Mouse (Mus musculus): Measurements from ENCODE around the gene Rhox4g. TPM values are rescaled to one million over a fixed set of nuclear protein-coding genes. Genes with fewer than 3 reads are reported as not detected.

Gene Rhox4g
- not detected for polyA plus RNA-seq (2017; shearing (Covaris generic))

DNA sequence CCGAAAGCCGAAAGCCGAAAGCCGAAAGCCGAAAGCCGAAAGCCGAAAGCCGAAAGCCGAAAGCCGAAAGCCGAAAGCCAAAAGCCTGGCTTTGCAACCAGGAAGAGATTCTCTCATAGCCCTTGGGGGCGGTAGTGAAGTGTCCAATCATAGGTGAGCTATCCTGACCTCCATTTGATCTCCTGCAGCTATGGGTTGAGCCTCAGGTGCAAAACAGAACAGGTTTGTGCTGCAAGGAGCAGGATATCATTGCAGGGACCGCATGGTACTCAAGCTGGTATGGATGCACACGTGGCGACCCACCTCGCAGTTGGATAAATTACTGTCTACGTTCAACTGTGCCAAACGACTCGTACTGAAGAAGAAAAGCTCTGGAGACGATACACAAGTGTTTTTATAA is at the start of gene Rhox4g:
TSS of gene Rhox4g (minus strand) at position 101 of the 400 bp plus-strand sequence.

DNA sequence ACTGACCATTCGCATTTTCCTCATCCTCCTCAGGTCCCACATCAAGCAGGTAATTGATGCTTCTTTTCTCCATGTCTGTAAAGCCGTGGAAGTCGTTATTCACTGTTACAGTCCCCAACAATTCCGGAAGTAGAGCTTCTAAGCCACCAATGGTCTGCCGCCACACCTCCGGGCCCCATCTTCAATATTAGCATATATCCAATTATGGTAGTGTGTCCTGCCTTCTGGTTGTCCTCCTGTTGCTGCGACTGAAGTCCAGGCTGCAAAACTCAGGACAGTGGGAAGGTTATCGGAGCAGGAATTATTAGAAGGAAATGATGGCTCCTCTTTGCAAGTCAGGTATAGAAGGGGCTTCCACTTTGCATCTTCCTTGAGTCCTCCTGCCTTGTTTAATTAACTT is 22.1 kb upstream of the Rhox4g start, which contains the start of gene Rhox2h:
TSS of gene Rhox2h (minus strand) at position 101 of the 400 bp plus-strand sequence.

DNA sequence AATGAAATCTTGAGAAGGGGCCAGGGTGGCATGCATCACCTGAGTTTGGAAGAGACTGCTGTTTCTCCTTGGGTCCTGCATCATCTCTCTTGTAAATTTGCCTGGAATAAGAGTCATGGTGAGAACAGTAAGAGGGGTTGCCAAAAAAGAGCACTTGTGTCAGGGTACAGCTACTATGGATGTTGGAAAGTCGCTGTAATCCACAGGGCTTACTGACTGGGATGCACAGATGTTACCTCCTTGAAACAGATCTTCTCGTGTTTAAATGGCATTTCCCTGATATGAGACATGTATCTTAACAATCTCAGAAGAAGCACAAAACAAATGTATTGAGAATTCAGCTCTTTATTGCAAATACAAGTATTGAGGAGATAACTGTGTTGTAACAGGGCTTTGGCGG is 17.5 kb upstream of the Rhox4g start, which contains the start of gene Rhox3h:
TSS of gene Rhox3h (minus strand) at position 101 of the 400 bp plus-strand sequence.

GRCm38 (mm10) chrX:37643370-37643769 is 7.8 kb downstream of the Rhox4g start, which contains the start of gene Rhox2g:
TSS of gene Rhox2g (minus strand) at chrX:37643470.

GRCm38 (mm10) chrX:37628512-37628911 is 22.6 kb downstream of the Rhox4g start, which contains the start of gene Rhox3g:
TSS of gene Rhox3g (minus strand) at chrX:37628612.

GRCm38 (mm10) chrX:37607604-37608003 is 43.5 kb downstream of the Rhox4g start, which contains the start of gene Rhox4f:
TSS of gene Rhox4f (minus strand) at chrX:37607704.

Other genes with a start within 250 kb of the Rhox4g start
- gene Rhox2b, start 239.3 kb downstream of the Rhox4g start, polyA plus RNA-seq (2017; shearing (Covaris generic)) = not detected
- 0.20 TPM for gene Rhox4b, start 218.8 kb downstream of the Rhox4g start, polyA plus RNA-seq (2017; shearing (Covaris generic))
- not detected for gene Rhox2c, start 197.6 kb downstream of the Rhox4g start, polyA plus RNA-seq (2017; shearing (Covaris generic))
- gene Rhox3c, start 192.7 kb downstream of the Rhox4g start, polyA plus RNA-seq (2017; shearing (Covaris generic)) = not detected
- not detected for gene Rhox4c, start 171.0 kb downstream of the Rhox4g start, polyA plus RNA-seq (2017; shearing (Covaris generic))
- not detected for gene Rhox2d, start 157.9 kb downstream of the Rhox4g start, polyA plus RNA-seq (2017; shearing (Covaris generic))
- not detected for gene Rhox4d, start 137.0 kb downstream of the Rhox4g start, polyA plus RNA-seq (2017; shearing (Covaris generic))
- gene Rhox2e, start 120.9 kb downstream of the Rhox4g start, polyA plus RNA-seq (2017; shearing (Covaris generic)) = not detected
- gene Rhox3e, start 109.3 kb downstream of the Rhox4g start, polyA plus RNA-seq (2017; shearing (Covaris generic)) = not detected
- gene Rhox4e, start 93.9 kb downstream of the Rhox4g start, polyA plus RNA-seq (2017; shearing (Covaris generic)) = not detected
- not detected for gene Rhox2f, start 79.9 kb downstream of the Rhox4g start, polyA plus RNA-seq (2017; shearing (Covaris generic))
- gene Rhox3f, start 70.3 kb downstream of the Rhox4g start, polyA plus RNA-seq (2017; shearing (Covaris generic)) = not detected
- not detected for gene Rhox4f, start 43.6 kb downstream of the Rhox4g start, polyA plus RNA-seq (2017; shearing (Covaris generic))
- not detected for gene Rhox3g, start 22.7 kb downstream of the Rhox4g start, polyA plus RNA-seq (2017; shearing (Covaris generic))
- not detected for gene Rhox2g, start 7.9 kb downstream of the Rhox4g start, polyA plus RNA-seq (2017; shearing (Covaris generic))
- not detected for gene Rhox3h, start 17.4 kb upstream of the Rhox4g start, polyA plus RNA-seq (2017; shearing (Covaris generic))
- gene Rhox2h, start 21.9 kb upstream of the Rhox4g start, polyA plus RNA-seq (2017; shearing (Covaris generic)) = not detected
- gene Rhox5, start 153.5 kb upstream of the Rhox4g start, polyA plus RNA-seq (2017; shearing (Covaris generic)) = not detected
- gene Rhox6, start 175.6 kb upstream of the Rhox4g start, polyA plus RNA-seq (2017; shearing (Covaris generic)) = not detected
- gene Rhox7a, start 180.4 kb upstream of the Rhox4g start, polyA plus RNA-seq (2017; shearing (Covaris generic)) = not detected
- not detected for gene Rhox8, start 227.6 kb upstream of the Rhox4g start, polyA plus RNA-seq (2017; shearing (Covaris generic))
- gene Rhox7b, start 245.9 kb upstream of the Rhox4g start, polyA plus RNA-seq (2017; shearing (Covaris generic)) = not detected

Data from inflammation-experienced regulatory T-cells, adult 16 weeks (primary cell).